Mouse (Mus musculus) lung, postnatal 0 days (tissue): ENCODE data around the gene Lpp. TPM values are rescaled to one million over a fixed set of nuclear protein-coding genes. Genes with fewer than 3 reads are reported as not detected.

Experiments
- ATAC-seq: fragments of 200-750 bp; cut with Nextera tagmentation; 2 replicates; pipeline ENCODE4 v1.8.0; 2017; ENCODE audit warnings: moderate library complexity
- DNase-seq: peaks from one replicate; pipeline ENCODE4 v3.0.0-alpha.2; 2016; ENCODE audit warnings: low spot score
- H3K27ac ChIP-seq: fragments of 300-500 bp; sonication (generic); 2 replicates; pipeline ENCODE4 v1.5.1; 2014; ENCODE audit warnings: antibody characterized with exemption, mild to moderate bottlenecking, low read length, mixed read lengths
- H3K27me3 ChIP-seq: fragments of 300-500 bp; sonication (generic); replicated peaks from 2 replicates; pipeline ENCODE4 v1.6.1; 2014; ENCODE audit warnings: low read length, mixed read lengths; ENCODE audit not compliant: insufficient read depth
- H3K36me3 ChIP-seq: fragments of 300-500 bp; sonication (generic); 2 replicates; pipeline ENCODE4 v1.6.1; 2014; ENCODE audit warnings: low read length, mixed read lengths; ENCODE audit not compliant: insufficient read depth
- H3K4me1 ChIP-seq: fragments of 300-500 bp; sonication (generic); 2 replicates; pipeline ENCODE4 v1.6.1; 2014; ENCODE audit warnings: antibody characterized with exemption, low read depth, low read length, mixed read lengths; ENCODE audit not compliant: insufficient read depth
- H3K4me2 ChIP-seq: fragments of 300-500 bp; sonication (generic); replicated peaks from 2 replicates; pipeline ENCODE4 v1.6.1; 2014; ENCODE audit warnings: low read depth, mild to moderate bottlenecking, low read length, moderate library complexity, mixed read lengths
- H3K4me3 ChIP-seq: fragments of 300-500 bp; sonication (generic); 2 replicates; pipeline ENCODE4 v1.5.1; 2014; ENCODE audit warnings: low read depth, low read length
- H3K9ac ChIP-seq: fragments of 300-500 bp; sonication (generic); replicated peaks from 2 replicates; pipeline ENCODE4 v1.6.1; 2014; ENCODE audit warnings: low read depth, mild to moderate bottlenecking
- H3K9me3 ChIP-seq: fragments of 300-500 bp; sonication (generic); 2 replicates; pipeline ENCODE4 v1.6.1; 2016; ENCODE audit warnings: low read length, mixed read lengths
- CTCF ChIP-seq: IDR thresholded peaks from 2 replicates; pipeline ENCODE4 v1.5.1; 2016; ENCODE audit warnings: antibody characterized with exemption, mild to moderate bottlenecking
- EP300 ChIP-seq: IDR thresholded peaks from 2 replicates; pipeline ENCODE4 v1.6.1; 2016; ENCODE audit warnings: antibody characterized with exemption, mild to moderate bottlenecking, control low read depth
- WGBS: fragments of 180-500 bp; shearing (Covaris S2); extraction: QIAGEN DNeasy Blood & Tissue Kit; methylation state at CpG from one replicate; pipeline ENCODE4 v1.1.7; 2014; 5-methylcytosine and 5-hydroxymethylcytosine counted together
- polyA plus RNA-seq: library from polyadenylated mRNA; unstranded; fragments of >200 nt; fragmentation: Nextera tagmentation; extraction: Ambion mirVana; gene quantifications from 2 replicates; pipeline ENCODE4 v1.2.1, GENCODE M21; 2015

Lpp gene
- polyA plus RNA-seq, 1 experiment from 2014 or later = 36.8 TPM

DNA sequence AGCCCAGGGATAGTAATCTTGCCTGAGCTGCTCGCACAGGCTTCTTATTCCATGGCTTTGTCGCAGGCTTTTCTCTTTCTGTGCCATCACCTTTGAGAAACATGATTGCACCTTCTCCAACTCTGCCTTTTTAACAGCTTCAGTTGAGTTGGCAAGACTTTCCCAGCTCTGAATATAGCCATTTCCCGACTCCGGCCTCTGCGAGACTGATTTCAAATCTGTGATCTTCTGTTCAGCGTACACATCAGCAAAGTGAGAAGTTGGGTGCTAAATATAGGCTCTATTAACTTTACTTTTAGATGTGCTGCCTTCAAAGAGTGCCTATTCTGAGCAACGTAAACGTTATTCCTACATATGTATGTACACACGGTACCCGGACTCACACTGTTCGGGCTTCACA lies 597.0 kb downstream of the Lpp start:
- Histone ChIP-seq H3K4me2 (no peak overlapping the region), H3K9ac (no peak overlapping the region), H3K4me3 (no peak overlapping the region), H3K9me3 (no peaks in the 10 kb centered on the region), H3K27me3 (no peaks in the 10 kb centered on the region), H3K4me1 (no peaks in the 10 kb centered on the region), H3K36me3 (no peaks in the 10 kb centered on the region), H3K27ac (no peak overlapping the region)
- DNase-seq (no peak), ATAC-seq (no peak)
- TF ChIP-seq CTCF (no peak), EP300 (no peak)
- WGBS = 73% methylated on average over 11 of the region's 11 CpGs

GRCm38 (mm10) chr16:24991059-24991541 lies 597.8 kb downstream of the Lpp start:
- whole genome bisulfite sequencing = 79% methylated on average over 10 of the region's 10 CpGs
- H3K27ac ChIP-seq = no peak overlapping the region
- H3K36me3 ChIP-seq = no peaks in the 10 kb centered on the region
- DNase-seq (no peak), ATAC-seq (no peak)
- no peaks in the 10 kb centered on the region for H3K27me3 ChIP-seq
- no peak overlapping the region for H3K9ac ChIP-seq
- no peak overlapping the region for H3K4me2 ChIP-seq
- H3K4me3 ChIP-seq = no peak overlapping the region
- H3K9me3 ChIP-seq = no peaks in the 10 kb centered on the region
- TF ChIP-seq CTCF (no peak), EP300 (no peak)
- no peaks in the 10 kb centered on the region for H3K4me1 ChIP-seq

DNA sequence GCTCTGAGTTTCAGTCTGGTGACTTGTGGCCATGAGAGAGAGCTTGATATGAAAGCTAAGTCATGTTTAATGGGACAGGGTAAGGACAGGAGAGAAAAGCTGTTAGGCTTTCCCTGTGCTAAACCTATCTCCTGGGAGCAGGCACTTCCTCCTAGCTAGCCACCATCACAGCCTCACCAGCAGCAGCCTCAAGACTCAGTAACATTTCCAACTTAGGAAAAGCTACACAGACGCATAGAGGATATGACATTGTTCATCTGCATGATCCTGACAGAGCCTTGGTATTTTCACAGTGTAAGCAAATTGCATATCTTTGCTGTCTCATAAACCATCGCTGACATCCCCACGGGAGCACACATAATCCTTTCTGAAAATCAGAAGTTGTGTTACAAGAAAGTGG lies 598.7 kb downstream of the Lpp start:
- TF ChIP-seq EP300 (no peak), CTCF (no peak)
- Histone ChIP-seq H3K36me3 (no peaks in the 10 kb centered on the region), H3K9me3 (no peaks in the 10 kb centered on the region), H3K4me2 (no peak overlapping the region), H3K27me3 (no peaks in the 10 kb centered on the region), H3K4me1 (no peaks in the 10 kb centered on the region), H3K27ac (no peak overlapping the region), H3K9ac (no peak overlapping the region), H3K4me3 (no peak overlapping the region)
- 68% methylated on average over 3 of the region's 3 CpGs for WGBS
- ATAC-seq (no peak), DNase-seq (no peak)

GRCm38 (mm10) chr16:24992494-24992893 lies 599.2 kb downstream of the Lpp start:
- WGBS = 86% methylated on average over 11 of the region's 11 CpGs
- H3K4me2 ChIP-seq = no peak overlapping the region
- no peaks in the 10 kb centered on the region for H3K4me1 ChIP-seq
- no peak overlapping the region for H3K9ac ChIP-seq
- ATAC-seq (no peak), DNase-seq (no peak)
- no peak overlapping the region for H3K4me3 ChIP-seq
- no peaks in the 10 kb centered on the region for H3K27me3 ChIP-seq
- H3K27ac ChIP-seq = no peak overlapping the region
- no peak for TF ChIP-seq EP300
- TF ChIP-seq CTCF = no peak
- no peaks in the 10 kb centered on the region for H3K36me3 ChIP-seq
- H3K9me3 ChIP-seq = no peaks in the 10 kb centered on the region

GRCm38 (mm10) chr16:25010980-25011877 lies 617.9 kb downstream of the Lpp start:
- H3K4me2 ChIP-seq = no peak overlapping the region
- 13% methylated on average over 5 of the region's 5 CpGs for WGBS
- DNase-seq = peak; percentile 74

DNA sequence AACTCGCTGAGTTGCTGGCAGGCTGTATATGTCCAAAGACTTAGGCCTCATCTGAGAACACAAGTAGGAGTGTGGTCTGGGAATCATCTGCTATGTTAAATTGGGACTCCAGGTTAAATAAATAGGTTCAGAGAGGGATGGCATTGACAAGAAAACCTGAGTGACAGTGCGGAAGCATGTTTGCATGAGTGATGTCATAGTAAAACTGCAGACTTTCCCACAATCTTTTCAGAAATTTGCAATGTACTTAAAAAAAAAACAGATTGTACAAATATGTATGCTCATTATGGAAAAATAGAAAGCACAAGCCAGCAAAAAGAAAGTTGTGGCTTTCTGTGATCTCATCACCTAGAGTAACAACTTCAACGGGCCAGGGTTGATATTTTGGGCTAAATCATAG lies 619.6 kb downstream of the Lpp start:
- DNase-seq (no peak), ATAC-seq (no peak)
- WGBS = 86% methylated on average over 3 of the region's 3 CpGs
- Histone ChIP-seq H3K4me2 (no peak overlapping the region), H3K9me3 (no peaks in the 10 kb centered on the region), H3K27me3 (no peaks in the 10 kb centered on the region), H3K27ac (no peak overlapping the region), H3K4me1 (peaks cover 7% of the 10 kb centered on the region; the same call in 1 of the 2 replicates), H3K9ac (no peak overlapping the region), H3K36me3 (no peaks in the 10 kb centered on the region), H3K4me3 (no peak overlapping the region)
- TF ChIP-seq EP300 = no peak
- no peak for TF ChIP-seq CTCF

More at GRCm38 (mm10) chr16:25010980-25011877, 617.9 kb downstream of the Lpp start:
- Histone ChIP-seq H3K9ac (no peak overlapping the region), H3K4me3 (no peak overlapping the region), H3K9me3 (no peaks in the 10 kb centered on the region), H3K36me3 (no peaks in the 10 kb centered on the region), H3K4me1 (peaks cover 7% of the 10 kb centered on the region; the same call in 1 of the 2 replicates), H3K27ac (peak overlapping the region; percentile 15; the same call in 1 of the 2 replicates), H3K27me3 (no peaks in the 10 kb centered on the region)
- peak; percentile 62 for ATAC-seq
- no peak for TF ChIP-seq CTCF
- TF ChIP-seq EP300 = peak; percentile 87
